Mouse (Mus musculus) urinary bladder, adult 18-20 months (tissue): ENCODE data around the gene Parg.
"Not testable (repeated sequence)": the region's sequence is repeated elsewhere in the genome, so short reads cannot be mapped to it uniquely, and the experiment has no call there.

Experiments used
- DNase-seq, 2 experiments: peaks; one replicate each; pipeline ENCODE4 v3.0.0; 2022; ENCODE audit warnings: low spot score in 2 of 2, mixed read lengths in 2 of 2

Parg gene

GRCm38 (mm10) chr14:32179393-32180195 is 22.2 kb upstream of the Parg start:
- no peak for DNase-seq

GRCm38 (mm10) chr14:32180861-32181260 is 20.9 kb upstream of the Parg start:
- DNase-seq, result no peak

GRCm38 (mm10) chr14:32183846-32184245 is 17.9 kb upstream of the Parg start:
- no peak for DNase-seq

- no peak for DNase-seq
Measured at GRCm38 (mm10) chr14:32190627-32191391, 10.9 kb upstream of the Parg start.

- DNase-seq, result no peak
Measured at GRCm38 (mm10) chr14:32191926-32192325, 9.8 kb upstream of the Parg start.

GRCm38 (mm10) chr14:32192437-32192836 is 9.3 kb upstream of the Parg start:
- DNase-seq, result peak; percentile 30 to 40

- DNase-seq, result not testable (repeated sequence)
Measured at GRCm38 (mm10) chr14:32193557-32193956, 8.2 kb upstream of the Parg start.

- DNase-seq, result peak in 1 of 2 experiments; percentile 21
Measured at GRCm38 (mm10) chr14:32201354-32201753, 395 bp upstream of the Parg start.

GRCm38 (mm10) chr14:32226601-32227000 is 24.9 kb downstream of the Parg start:
- DNase-seq, result no peak

GRCm38 (mm10) chr14:32228996-32229395 is 27.2 kb downstream of the Parg start:
- DNase-seq, result peak in 1 of 2 experiments; percentile 36

- no peak for DNase-seq
Measured at GRCm38 (mm10) chr14:32242401-32242800, 40.7 kb downstream of the Parg start.

GRCm38 (mm10) chr14:32246019-32246418 is 44.3 kb downstream of the Parg start:
- DNase-seq, result no peak

- DNase-seq, result no peak
Measured at GRCm38 (mm10) chr14:32249616-32250015, 47.9 kb downstream of the Parg start.

- DNase-seq, result no peak
Measured at GRCm38 (mm10) chr14:32260830-32261229, 59.1 kb downstream of the Parg start.

GRCm38 (mm10) chr14:32261741-32262140 is 60.0 kb downstream of the Parg start:
- no peak for DNase-seq

GRCm38 (mm10) chr14:32268999-32269398 is 67.2 kb downstream of the Parg start:
- no peak for DNase-seq

GRCm38 (mm10) chr14:32269589-32269988 is 67.8 kb downstream of the Parg start:
- DNase-seq, result no peak

GRCm38 (mm10) chr14:32301622-32302021 is 99.9 kb downstream of the Parg start:
- DNase-seq, result no peak

GRCm38 (mm10) chr14:32302423-32302822 is 100.7 kb downstream of the Parg start:
- no peak for DNase-seq

GRCm38 (mm10) chr14:32304921-32305320 is 103.2 kb downstream of the Parg start:
- DNase-seq, result no peak

- peak in 1 of 2 experiments; percentile 31 for DNase-seq
Measured at GRCm38 (mm10) chr14:32309876-32310275, 108.1 kb downstream of the Parg start.

- DNase-seq, result no peak
Measured at GRCm38 (mm10) chr14:32311381-32312035, 109.8 kb downstream of the Parg start.
